Mouse (Mus musculus) lung, embryonic 16.5 days (tissue): ENCODE data around the gene Gm525. TPM values are rescaled to one million over a fixed set of nuclear protein-coding genes. Genes with fewer than 3 reads are reported as not detected.
A peak's percentile ranks its signal among the peaks of the same experiment; 100 is the strongest.

Experiments
- ATAC-seq: fragments of 200-750 bp; cut with Nextera tagmentation; 2 replicates; pipeline ENCODE4 v1.8.0; 2017; ENCODE audit warnings: low read depth, mild to moderate bottlenecking, moderate library complexity
- H3K27ac ChIP-seq: fragments of 300-500 bp; sonication (generic); 2 replicates; pipeline ENCODE4 v1.5.1; 2014; ENCODE audit warnings: mild to moderate bottlenecking, control low read depth, low read length
- H3K27me3 ChIP-seq: fragments of 300-500 bp; sonication (generic); 2 replicates; pipeline ENCODE4 v1.6.1; 2014; ENCODE audit warnings: low read depth, low read length, mixed read lengths; ENCODE audit not compliant: control insufficient read depth, insufficient read depth
- H3K36me3 ChIP-seq: fragments of 300-500 bp; sonication (generic); 2 replicates; pipeline ENCODE4 v1.6.1; 2014; ENCODE audit warnings: low read length; ENCODE audit not compliant: control insufficient read depth, insufficient read depth
- H3K4me1 ChIP-seq: fragments of 300-500 bp; sonication (generic); replicated peaks from 2 replicates; pipeline ENCODE4 v1.6.1; 2014; ENCODE audit warnings: low read length, mixed read lengths; ENCODE audit not compliant: control insufficient read depth, insufficient read depth
- H3K4me2 ChIP-seq: fragments of 300-500 bp; sonication (generic); 2 replicates; pipeline ENCODE4 v1.6.1; 2014; ENCODE audit warnings: low read depth, low read length, control low read depth
- H3K4me3 ChIP-seq: fragments of 300-500 bp; sonication (generic); 2 replicates; pipeline ENCODE4 v1.5.1; 2014; ENCODE audit warnings: mild to moderate bottlenecking, low read length, control low read depth
- H3K9ac ChIP-seq: fragments of 300-500 bp; sonication (generic); 2 replicates; pipeline ENCODE4 v1.6.1; 2014; ENCODE audit warnings: low read length, control low read depth
- H3K9me3 ChIP-seq: fragments of 300-500 bp; sonication (generic); 2 replicates; pipeline ENCODE4 v1.6.1; 2016; ENCODE audit warnings: low read length; ENCODE audit not compliant: control insufficient read depth
- WGBS: fragments of 180-500 bp; shearing (Covaris S2); extraction: QIAGEN DNeasy Blood & Tissue Kit; methylation state at CpG from one replicate; pipeline ENCODE4 v1.1.7; 2014; 5-methylcytosine and 5-hydroxymethylcytosine counted together
- polyA plus RNA-seq: library from polyadenylated mRNA; unstranded; fragments of >200 nt; fragmentation: Nextera tagmentation; extraction: Ambion mirVana; gene quantifications from 2 replicates; pipeline ENCODE4 v1.2.1, GENCODE M21; 2015

Gene Gm525
- 1.2 and 2.1 TPM in 2 replicates for polyA plus RNA-seq

DNA sequence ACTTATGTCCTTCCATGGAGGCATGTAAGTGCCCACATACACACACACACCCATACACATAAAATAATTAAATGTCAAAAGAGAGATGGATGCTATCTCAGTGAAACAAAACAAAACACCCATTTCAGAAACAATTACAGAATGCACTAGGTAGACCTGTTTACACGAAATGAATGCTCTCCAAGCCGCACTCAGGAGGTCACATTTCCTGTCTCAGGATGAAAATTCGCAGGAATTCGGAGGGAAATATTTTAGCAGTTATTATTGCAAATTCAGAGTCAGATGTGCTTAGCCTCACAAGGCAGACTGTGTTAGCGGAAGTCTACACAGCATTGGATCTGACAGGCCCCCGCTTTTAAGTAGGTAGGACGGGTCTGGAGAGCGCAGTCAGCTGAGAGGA is at the start of gene Gm525:
Gene Gm525 (plus strand): TSS at position 301 of the 400 bp plus-strand sequence.
- 67% methylated on average over 8 of the region's 8 CpGs for WGBS

DNA sequence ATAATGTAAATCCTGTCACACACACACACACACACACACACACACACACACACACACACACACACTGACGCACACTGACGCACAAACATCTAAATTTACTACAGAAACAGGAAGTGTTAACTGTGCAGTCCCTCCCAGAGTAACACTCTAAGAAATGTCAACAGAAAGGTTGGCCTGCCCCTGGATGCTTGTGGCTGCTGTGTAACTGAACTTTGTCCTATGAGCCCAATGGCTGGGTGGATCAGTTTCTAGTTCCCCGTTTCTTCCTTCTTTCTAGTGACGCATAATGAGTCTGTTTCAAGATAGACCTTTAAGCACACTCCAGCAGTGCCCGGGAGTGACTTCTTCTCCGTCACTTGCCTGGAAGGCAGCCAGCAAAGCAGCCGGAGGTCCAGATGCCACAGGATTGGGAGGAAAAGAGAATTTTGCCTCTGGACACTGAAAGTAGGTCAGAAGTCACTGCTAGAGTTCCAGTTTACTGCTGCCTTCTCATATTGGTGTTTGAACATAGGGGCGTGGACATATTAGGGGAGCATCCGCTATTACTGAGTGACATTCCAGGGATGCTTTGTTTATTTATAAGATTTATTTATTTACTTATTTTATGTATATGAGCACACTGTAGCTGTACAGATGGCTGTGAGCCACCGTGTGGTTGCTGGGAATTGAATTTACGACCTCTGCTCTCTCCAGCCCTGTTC is 49.3 kb upstream of the Gm525 start:
- peak overlapping the region; percentile 85 for H3K27ac ChIP-seq
- no peak overlapping the region for H3K4me3 ChIP-seq
- 23% methylated on average over 11 of the region's 11 CpGs for WGBS
- no peak overlapping the region for H3K9ac ChIP-seq
- H3K9me3 ChIP-seq, result no peaks in the 10 kb centered on the region
- H3K36me3 ChIP-seq, result no peaks in the 10 kb centered on the region
- H3K4me2 ChIP-seq, result 0 out of 2 replicates have a peak overlapping the region, but pooled peaks have one; percentile 29
- H3K4me1 ChIP-seq, result peaks cover 17% of the 10 kb centered on the region
- H3K27me3 ChIP-seq, result no peaks in the 10 kb centered on the region
- ATAC-seq, result peak; percentile 81

More for the DNA sequence above, at the start of gene Gm525:
- H3K9me3 ChIP-seq, result no peaks in the 10 kb centered on the region
- no peak within 1 kb of the TSS for H3K4me2 ChIP-seq
- no peak within 1 kb of the TSS for H3K27ac ChIP-seq
- H3K4me1 ChIP-seq, result no peaks in the 10 kb centered on the region
- no peak within 1 kb of the TSS for H3K4me3 ChIP-seq
- H3K36me3 ChIP-seq, result no peaks in the 10 kb centered on the region
- H3K27me3 ChIP-seq, result no peaks in the 10 kb centered on the region
- H3K9ac ChIP-seq, result no peak within 1 kb of the TSS
- ATAC-seq, result no peak

DNA sequence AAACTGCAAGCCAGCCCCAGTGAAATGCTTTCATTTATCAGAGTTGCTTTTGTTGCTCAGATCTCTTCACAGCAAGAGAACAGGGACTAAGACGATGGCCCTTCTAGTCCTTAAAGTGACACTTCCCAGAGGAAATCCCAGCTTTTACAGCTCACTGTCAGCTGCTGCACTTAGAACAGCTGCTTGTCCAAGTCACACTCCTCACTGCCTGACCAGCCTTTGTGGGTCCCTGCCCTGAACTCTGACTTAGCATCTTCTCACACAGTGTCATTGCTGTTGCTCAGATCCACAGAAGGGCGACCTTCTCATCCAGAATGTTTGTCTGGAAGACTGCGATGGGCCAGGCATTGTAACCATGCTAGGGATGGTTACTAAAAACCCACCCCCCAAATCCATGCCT is 48.0 kb upstream of the Gm525 start:
- Histone ChIP-seq H3K4me3 (no peak overlapping the region), H3K9me3 (no peaks in the 10 kb centered on the region), H3K4me2 (no peak overlapping the region), H3K36me3 (no peaks in the 10 kb centered on the region), H3K27ac (no peak overlapping the region), H3K4me1 (peaks cover 17% of the 10 kb centered on the region), H3K27me3 (no peaks in the 10 kb centered on the region), H3K9ac (no peak overlapping the region)
- whole genome bisulfite sequencing, result 60% methylated on average over 3 of the region's 3 CpGs
- ATAC-seq, result no peak

DNA sequence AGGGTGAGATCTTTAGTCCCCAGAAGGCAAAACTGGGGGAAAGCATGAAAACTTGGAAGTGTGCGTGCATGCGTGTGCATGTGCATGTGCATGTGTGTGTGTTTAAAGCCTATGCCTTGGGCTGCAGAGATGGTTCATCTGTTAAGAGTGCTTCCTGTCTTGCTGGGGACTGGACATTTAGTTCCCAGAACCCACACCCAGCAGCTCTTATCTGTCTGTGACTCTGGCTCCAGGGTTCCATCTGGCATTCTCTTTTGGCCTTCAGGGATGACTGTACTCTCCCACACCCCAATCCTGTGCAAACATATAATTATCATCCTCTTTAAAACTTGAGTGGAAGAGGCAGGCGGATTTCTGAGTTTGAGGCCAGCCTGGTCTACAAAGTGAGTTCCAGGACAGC is 47.5 kb upstream of the Gm525 start:
- 94% methylated on average over 3 of the region's 3 CpGs for WGBS

DNA sequence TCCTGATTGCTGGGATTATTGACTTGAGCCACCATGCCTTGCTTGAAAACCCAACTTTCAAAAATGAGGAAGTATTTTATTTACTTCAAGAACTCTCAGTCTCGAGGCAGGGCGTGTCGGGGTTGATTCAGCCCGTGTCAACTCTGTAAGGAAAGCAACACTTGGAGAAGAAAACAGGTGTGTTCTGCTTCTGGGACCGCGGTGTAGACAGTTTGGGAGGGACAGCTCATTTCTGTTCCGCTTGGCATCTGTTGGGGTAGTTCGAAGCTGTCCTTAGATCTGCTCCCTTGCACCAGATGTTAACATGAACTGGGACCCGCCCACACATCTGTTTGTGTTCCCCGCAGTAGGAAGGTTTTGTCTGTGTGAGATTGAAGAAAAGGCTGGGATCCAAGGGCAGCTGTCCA is 45.7 kb upstream of the Gm525 start:
- H3K27ac ChIP-seq, result no peak overlapping the region
- ATAC-seq, result no peak
- 60% methylated on average over 10 of the region's 10 CpGs for WGBS
- no peak overlapping the region for H3K4me2 ChIP-seq
- H3K4me3 ChIP-seq, result no peak overlapping the region
- peaks cover 17% of the 10 kb centered on the region for H3K4me1 ChIP-seq
- H3K9ac ChIP-seq, result no peak overlapping the region
- H3K27me3 ChIP-seq, result no peaks in the 10 kb centered on the region
- no peaks in the 10 kb centered on the region for H3K36me3 ChIP-seq
- no peaks in the 10 kb centered on the region for H3K9me3 ChIP-seq

More for the DNA sequence above, 47.5 kb upstream of the Gm525 start:
- H3K36me3 ChIP-seq, result no peaks in the 10 kb centered on the region
- no peaks in the 10 kb centered on the region for H3K9me3 ChIP-seq
- H3K4me2 ChIP-seq, result no peak overlapping the region
- H3K27me3 ChIP-seq, result no peaks in the 10 kb centered on the region
- no peak overlapping the region for H3K27ac ChIP-seq
- H3K9ac ChIP-seq, result no peak overlapping the region
- no peak overlapping the region for H3K4me3 ChIP-seq
- no peak for ATAC-seq
- peaks cover 17% of the 10 kb centered on the region for H3K4me1 ChIP-seq

DNA sequence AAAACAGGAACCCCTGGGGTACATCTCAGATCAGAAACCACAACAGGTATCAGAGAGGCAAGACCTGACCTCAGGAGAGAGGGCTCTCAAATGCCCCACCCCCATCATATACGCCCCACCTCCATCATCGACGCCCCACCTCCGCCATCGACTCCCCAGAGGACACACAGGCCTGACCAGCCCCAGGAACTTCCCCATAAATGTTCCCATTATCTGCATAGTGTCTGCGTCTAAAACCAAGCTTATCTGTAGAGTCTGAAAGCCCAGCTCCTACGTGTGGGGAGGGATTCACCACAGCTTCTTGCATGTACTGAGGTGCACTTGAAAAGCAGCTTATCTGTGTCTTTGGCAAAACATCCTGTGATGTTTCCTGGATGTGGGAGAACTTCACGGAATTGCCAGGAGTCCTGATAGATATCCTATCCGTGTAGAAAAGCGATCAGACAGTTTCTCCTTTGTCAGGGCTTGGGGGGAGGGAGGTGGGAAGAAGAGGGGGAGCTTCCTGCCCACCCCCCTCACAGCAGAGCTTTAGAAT is 44.7 kb upstream of the Gm525 start:
- no peak overlapping the region for H3K9ac ChIP-seq
- H3K4me3 ChIP-seq, result no peak overlapping the region
- H3K9me3 ChIP-seq, result no peaks in the 10 kb centered on the region
- no peaks in the 10 kb centered on the region for H3K36me3 ChIP-seq
- H3K4me2 ChIP-seq, result no peak overlapping the region
- H3K27ac ChIP-seq, result peak overlapping the region; percentile 7
- ATAC-seq, result no peak
- WGBS, result 28% methylated on average over 10 of the region's 10 CpGs
- H3K27me3 ChIP-seq, result no peaks in the 10 kb centered on the region
- H3K4me1 ChIP-seq, result peaks cover 17% of the 10 kb centered on the region

DNA sequence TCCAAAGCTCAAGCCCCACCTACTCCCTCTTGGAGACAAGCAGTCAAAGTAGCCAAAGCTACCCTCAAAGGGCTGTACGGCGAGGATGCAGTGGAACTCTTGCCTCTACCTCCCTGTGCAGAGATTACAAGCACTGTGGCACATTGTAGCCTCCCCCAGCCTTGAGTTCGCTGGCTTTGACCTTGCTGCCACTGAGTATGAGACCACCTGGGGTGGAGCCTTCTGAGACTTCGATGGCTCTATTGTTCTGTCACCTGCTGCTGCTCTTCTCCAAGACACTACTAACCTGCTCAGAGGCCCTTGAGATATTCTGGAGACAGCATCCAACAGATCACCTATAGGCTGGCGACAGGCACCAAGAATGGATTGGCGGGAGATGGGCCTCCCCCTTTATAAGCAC is 43.1 kb upstream of the Gm525 start:
- ATAC-seq, result no peak
- no peak overlapping the region for H3K27ac ChIP-seq

DNA sequence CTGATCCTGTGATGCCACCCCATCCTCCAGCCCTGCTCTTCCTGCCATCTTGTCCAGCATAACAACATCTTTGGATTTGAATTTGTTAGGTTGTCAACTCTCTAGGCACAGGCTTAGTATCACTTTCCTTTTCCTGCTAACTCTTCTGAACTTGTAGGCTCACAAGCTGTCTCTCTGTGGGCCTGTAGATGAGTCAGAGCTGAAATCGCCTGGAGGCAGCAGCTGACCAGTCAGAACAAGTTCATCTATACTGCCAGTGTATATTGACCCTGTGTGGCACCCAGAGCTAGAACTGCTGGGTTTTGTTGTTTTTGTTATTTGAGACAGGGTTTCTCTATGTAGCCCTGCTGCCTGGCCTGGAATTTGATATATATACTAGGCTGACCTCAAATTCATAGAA is 42.5 kb upstream of the Gm525 start:
- no peak overlapping the region for H3K4me3 ChIP-seq
- no peak overlapping the region for H3K27ac ChIP-seq
- no peak for ATAC-seq
- H3K4me1 ChIP-seq, result peaks cover 10% of the 10 kb centered on the region
- 69% methylated on average over 1 of the region's 1 CpGs for WGBS
- H3K27me3 ChIP-seq, result no peaks in the 10 kb centered on the region
- H3K4me2 ChIP-seq, result no peak overlapping the region
- no peak overlapping the region for H3K9ac ChIP-seq
- no peaks in the 10 kb centered on the region for H3K36me3 ChIP-seq
- H3K9me3 ChIP-seq, result no peaks in the 10 kb centered on the region

More for the DNA sequence above, 43.1 kb upstream of the Gm525 start:
- Histone ChIP-seq H3K4me1 (peaks cover 10% of the 10 kb centered on the region), H3K9me3 (no peaks in the 10 kb centered on the region), H3K27me3 (no peaks in the 10 kb centered on the region), H3K9ac (no peak overlapping the region), H3K4me2 (no peak overlapping the region), H3K4me3 (no peak overlapping the region), H3K36me3 (no peaks in the 10 kb centered on the region)
- WGBS, result 73% methylated on average over 6 of the region's 6 CpGs

DNA sequence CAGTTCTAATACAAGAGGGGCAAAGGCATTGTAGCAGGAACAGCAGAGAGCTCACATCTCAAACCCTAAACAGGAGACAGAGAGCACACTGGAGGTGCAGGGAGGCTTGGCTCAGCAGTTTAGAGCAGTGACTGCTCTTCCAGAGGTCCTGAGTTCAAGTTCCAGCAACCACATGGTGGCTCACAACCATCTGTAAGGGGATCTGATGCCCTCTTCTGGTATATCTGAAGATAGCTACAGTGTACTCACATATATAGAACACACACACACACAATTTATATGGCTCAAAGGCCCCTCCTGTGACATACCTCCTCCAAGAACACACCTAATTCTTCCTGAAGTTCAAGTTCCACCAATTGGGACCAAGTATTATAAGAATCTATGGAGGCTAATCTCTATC is 39.0 kb upstream of the Gm525 start:
- Histone ChIP-seq H3K9ac (no peak overlapping the region), H3K4me2 (no peak overlapping the region), H3K27me3 (no peaks in the 10 kb centered on the region), H3K36me3 (peaks cover 7% of the 10 kb centered on the region; the same call in 1 of the 2 replicates), H3K4me1 (no peaks in the 10 kb centered on the region), H3K9me3 (no peaks in the 10 kb centered on the region), H3K27ac (no peak overlapping the region), H3K4me3 (no peak overlapping the region)
- ATAC-seq, result no peak
